Mouse (Mus musculus): ENCODE measurements around the gene Hck.

DNA sequence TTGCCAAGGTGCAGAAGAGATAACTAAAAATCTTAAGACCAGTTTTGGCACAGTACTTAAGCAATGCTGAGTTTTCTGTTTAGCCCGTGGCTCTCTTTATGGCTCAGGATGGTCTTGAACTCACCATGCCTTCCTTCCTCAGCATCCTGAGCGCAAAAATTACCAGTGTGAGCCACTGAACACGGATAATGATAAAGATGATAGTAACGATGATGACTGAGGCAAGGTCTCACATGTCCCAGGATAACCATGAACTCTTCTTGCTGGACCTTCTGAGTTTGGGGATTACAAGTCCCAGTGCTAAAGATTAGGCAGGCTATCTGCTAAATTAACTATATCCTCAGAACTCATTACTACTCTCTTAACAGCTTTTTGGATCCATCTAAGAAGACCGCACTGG is 51.9 kb downstream of the Hck start:
- TF ChIP-seq POLR2A (IDR thresholded peaks at IDR 0.05; ENCODE audit: borderline replicate concordance, extremely low read depth, insufficient read depth, insufficient read length, poor library complexity, severe bottlenecking) (no peak), CTCF (IDR thresholded peaks at IDR 0.05; ENCODE audit: borderline replicate concordance, extremely low read depth, insufficient read depth, insufficient read length) (no peak)

Measured in brain, embryonic 14.5 days (tissue).